Mouse (Mus musculus) brain, embryonic 18.5 days (tissue): Measurements from ENCODE around the gene Pla2g4f.

Source experiments
- DNase-seq: peaks from one replicate; pipeline ENCODE4 v3.0.0-alpha.2; 2012; ENCODE audit warnings: low read depth, low spot score

Pla2g4f gene

DNA sequence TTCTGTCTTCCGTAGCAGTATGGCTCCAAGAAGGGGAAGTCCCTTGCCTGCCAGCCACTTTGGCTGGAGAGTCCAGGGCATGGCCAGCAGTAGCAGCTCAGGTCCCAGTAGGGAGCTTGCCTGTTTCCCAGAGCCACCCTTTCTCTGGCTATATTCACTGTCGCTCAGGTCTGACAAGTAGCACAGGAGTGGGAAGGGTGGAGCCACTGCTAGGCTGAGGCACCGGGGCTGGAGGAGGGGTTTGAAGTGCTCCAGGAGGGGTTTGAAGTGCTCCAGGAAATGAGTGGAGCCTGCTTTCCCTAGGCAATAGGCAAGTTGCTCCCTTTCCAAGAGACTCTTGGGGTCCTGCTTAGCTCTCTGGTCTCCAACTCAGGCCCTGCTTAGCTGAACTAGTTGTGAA lies at the start of gene Pla2g4f:
Pla2g4f (minus strand) TSS at position 190 of the 400 bp plus-strand sequence.
- no peak for DNase-seq

DNA sequence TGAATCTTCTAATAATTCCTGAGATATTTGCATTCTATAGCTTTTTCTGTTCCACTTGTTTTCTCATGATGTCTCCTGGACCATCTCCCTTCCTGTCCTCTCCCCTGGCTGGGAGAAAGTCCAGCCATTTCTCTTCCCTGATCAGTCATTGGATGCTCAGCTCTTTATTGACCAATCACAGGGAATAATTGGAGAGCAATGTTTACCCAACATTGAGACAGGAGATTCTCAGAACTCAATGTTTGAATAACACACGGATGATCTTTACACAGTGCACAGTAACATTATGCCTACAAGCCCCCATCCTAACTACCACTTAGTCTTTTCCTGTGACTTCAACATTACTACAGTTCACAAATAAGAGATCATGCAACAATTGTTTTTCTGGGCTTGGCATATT lies 46.5 kb upstream of the Pla2g4f start:
- DNase-seq: no peak

DNA sequence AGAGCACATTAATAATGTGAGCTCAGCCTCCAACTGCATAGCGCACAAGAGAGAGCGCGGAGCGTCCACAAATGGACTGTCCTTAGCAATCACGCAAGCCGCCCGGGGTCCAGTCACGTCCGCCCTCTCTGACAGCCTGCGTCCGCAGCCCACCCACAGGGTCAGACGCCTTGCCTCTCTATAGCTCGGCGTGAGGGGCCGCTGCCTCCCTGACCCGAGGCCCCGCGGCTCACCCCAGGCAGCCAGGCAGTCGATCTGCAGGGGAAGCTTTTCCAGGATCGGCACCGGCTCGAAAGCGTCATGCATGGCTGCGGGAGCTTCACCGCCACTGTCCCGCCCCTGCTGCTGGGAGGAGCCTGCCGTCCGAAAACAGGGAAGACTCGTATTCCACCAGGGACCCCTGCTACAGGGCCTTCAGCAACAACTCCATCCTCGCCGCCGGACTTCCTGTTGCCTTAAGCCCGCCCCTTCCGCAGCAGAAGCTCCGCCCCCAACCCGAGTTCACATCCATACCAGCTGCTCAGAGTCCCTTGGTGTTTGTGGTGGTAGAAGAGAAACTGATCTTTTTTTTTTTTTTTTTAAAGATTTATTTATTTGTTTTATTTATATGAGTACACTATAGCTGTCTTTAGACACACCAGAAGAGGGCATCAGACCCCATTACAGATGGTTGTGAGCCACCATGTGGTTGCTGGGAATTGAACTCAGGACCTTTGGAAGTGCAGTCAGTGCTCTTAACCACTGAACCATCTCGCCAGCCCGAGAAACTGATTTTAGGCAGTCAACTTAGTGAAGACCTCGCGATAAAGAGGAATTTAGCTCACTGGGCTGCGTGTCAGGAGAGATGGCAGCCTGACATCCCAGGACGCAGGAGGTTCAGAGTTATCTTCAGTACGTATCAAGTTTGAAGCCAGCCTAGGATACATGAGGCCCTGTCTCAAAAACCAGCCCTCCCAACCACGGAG lies 39.0 kb upstream of the Pla2g4f start, which contains the start of gene Vps39:
Vps39 (minus strand) TSS at position 456 of the 965 bp plus-strand sequence.
- DNase-seq: peak; percentile 67

DNA sequence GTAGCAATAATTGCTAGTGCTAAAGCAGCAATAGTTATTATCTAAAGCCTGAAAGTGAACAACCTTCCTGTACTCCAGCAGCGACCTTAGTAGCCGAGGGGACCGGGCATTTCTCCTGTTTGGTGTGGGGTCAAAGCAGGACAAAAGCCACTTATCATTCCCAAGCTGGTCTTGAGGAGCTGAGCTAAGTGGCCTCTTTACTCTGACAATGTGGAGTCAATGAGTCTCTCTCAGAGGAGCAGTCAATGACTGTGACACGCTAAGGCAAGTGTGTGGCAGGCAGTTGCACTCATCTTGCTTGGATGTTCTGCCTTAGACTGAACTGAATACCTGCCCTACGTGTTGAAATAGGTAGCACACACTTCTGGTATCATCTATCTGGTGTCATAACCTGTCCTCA lies 37.4 kb upstream of the Pla2g4f start:
- DNase-seq: no peak

DNA sequence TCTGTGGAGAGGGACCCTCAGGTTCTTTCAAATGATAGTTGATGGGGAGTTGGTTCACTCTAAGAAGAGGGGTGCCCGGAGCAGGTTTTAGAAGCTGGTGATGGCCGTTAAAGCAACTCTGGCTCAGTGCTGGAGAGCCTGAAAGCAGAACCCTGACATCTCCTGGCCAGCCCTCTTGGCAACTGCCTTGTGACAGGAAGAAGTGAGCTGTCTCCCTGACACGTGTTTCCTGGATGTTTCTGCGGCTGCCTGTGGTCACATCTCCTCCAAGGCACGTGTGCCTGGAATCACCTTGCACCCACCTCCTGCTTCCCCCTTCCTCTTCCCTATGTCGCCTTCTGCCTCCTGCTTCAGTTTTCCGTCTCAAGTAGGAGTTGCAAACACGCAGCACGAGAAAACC lies 34.2 kb upstream of the Pla2g4f start:
- DNase-seq: no peak

DNA sequence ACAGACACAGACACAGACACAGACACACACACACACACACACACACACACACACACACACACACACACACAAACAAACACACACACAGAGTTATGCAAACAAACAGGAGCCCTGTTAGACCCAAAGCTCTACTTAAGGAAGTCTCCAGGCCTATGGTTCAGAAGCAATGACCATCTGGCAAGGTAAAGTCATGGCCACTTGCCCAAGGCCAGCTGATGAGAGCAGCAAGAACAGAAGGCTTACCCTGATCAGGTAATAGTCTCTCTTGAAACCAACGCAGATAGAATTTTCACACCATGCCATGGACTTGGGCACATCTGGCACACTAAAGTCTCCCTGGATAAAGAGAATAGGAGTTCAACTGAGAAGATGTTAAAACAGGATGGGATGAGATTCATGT lies 27.8 kb upstream of the Pla2g4f start:
- DNase-seq: no peak

DNA sequence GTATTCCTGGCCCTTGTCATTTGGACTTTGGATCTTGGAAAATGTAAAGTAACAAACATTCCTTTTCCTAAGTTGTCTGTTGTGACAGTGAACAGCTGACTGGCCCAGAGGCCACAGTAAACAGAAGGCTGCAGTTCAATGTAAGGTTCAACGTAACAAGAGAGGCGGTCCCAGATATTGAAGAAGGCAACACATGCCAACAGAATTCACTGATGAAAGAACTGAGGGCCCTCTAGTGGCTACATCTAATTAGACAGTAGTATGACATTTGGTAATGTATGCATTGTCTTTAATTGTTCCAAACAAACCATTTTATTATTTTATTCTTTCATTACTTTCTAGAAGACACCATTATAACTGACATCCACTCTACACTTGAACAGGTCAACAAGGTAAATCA lies 23.9 kb upstream of the Pla2g4f start:
- peak; percentile 6 for DNase-seq

DNA sequence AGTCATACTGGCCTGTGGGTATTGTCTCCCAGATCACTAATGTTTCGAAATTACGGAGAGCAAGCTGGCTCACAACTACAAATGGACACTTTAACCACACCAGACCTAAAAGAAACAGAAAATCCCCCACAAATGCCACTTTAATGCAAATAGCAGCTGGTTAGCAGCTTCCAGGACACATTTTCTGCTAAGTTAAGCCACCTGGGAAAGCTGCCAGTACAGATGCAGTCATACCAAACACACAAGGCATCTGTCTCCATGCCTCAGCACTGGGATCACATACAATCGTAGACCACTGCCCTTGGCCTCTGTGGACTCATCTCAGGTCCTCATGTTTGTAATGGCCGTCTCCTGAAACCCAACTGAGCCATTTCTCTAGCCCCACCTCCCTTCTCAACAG lies 17.6 kb upstream of the Pla2g4f start:
- no peak for DNase-seq

DNA sequence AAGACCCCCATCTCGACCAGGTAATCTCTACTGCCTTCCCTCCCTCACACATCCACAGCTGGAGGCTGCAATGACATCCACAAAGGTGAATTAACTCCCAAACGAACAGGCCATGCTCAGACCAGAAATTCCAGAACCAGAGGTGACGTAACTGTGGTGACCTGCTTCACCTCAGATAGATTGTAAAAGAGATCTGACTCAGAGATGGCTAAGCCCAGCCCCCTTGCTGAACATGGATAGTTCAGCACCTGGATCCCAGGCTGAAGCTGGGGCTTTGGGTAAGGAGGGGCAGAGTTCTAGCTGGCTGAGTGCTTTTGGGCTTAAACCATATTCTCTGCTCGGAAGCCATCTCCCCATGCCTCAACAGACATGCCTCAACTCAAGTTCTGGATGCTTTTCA lies 1.1 kb upstream of the Pla2g4f start:
- DNase-seq: no peak

DNA sequence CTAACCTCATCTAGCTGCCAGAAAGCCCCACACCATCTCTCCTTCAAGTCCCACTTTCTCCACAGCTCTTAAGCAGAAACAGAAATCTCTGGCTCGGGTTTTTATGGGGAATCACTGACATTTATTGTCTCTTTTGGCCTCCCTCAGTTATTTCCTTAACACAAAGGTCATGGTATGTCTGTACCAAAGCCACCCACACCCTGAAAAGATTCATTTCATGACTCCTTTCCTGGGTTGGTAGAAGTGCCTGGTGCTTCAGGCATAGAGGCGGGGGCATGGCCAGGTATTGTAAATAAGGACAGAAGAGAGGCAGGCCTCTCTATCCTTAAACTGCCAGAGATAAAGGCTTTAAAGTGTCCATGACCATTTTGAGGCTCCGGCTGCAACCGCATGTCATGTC lies 522 bp upstream of the Pla2g4f start:
- no peak for DNase-seq

DNA sequence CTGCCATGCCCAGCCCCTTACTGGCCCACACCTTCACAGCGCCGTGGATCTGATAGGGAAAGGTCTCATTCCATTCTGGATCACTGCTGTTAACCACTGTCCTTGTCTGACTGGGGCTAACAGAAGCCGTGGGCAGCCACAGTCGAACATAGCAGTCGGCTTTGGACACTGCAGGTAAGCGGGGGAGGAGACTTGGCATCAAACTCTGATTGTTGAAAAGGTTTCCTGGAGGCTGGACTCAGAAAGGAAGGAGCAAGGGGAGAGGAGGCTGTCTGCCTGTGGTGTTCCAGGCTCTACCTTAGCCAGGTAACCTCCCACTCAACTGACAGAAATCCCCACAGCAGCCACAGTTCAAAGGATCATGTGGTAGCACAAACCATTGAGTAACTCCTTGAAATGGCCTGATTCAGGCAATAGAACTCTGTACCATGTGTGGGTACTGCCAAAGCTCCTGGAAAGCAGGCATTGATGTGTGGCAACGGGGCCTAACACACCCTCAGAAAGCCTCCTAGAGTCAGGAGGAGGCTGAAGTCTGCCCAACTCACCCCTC lies 1.6 kb downstream of the Pla2g4f start:
- no peak for DNase-seq

DNA sequence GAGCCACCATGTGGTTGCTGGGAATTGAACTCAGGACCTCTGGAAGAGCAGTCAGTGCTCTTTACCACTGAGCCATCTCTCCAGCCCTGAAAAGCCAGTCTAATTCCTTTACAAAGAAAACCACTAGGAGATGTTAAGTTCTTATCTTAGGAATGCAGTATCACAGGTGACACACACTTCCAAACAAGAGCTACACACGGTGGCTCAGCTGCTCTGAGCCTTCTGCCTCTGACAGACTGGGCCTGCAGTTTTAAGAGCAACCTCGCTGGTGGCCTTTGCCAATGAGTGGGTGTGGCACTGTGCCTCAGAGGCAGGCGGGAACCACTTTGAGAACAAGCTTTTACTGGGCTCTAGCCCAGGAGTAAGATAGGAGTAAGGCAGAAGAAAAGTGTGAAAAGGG lies 9.9 kb downstream of the Pla2g4f start:
- DNase-seq: no peak

DNA sequence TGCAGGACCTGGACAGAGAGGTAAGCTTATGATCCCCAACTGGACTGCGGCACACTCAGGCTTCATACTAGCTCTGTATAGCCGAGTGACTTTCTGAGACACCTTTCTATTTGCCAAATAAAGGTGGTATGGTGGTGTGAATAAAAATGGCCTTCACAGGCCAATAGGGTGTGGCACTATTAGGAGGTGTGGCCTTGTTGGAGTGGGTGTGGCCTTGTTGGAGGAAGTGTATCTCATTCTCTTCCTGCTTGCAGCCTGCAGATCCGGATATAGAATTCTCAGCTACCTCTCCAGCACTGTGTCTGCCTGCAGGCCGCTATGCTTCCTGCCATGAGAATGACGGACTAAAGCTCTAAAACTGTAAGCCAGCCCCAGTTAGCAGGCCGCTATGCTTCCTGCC lies 12.9 kb downstream of the Pla2g4f start:
- DNase-seq: no peak

DNA sequence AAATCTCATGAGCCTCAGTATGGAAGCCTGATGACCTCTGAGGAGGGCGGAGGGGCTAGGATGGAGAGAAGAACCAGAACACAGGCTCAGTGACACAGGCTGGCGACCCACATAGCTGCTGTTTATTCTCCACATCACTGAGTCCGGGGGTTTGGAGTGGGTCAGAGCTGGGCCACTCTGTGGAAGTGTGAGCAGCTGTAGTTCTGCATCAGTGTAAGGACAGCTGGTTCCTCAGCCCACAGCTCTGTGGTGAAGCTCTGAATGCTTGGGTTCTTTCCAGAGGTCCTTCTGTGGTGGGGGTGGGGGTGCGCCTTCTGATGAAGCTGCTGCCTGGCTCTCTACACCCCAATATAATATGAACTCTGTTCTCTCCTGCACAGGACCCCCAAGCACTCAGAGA lies 14.1 kb downstream of the Pla2g4f start:
- no peak for DNase-seq

DNA sequence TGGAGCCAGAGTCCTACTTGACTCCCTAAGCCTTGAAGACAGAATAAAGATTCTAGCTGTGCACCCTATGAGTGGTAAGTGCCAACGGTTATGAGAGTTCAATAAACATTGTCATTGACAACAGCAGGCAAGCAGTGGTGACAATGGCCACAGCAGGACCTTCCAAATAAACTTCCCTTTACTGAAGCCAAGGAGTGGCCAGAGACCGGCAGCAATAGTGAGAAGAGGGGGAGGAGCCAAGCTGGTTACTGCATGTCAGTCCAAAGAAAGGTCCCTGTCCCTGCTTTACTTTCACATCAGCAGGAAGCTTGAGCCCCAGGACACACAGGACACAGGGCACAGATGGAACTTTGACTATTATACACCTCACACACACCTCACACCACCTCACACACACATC lies 17.8 kb downstream of the Pla2g4f start:
- no peak for DNase-seq

DNA sequence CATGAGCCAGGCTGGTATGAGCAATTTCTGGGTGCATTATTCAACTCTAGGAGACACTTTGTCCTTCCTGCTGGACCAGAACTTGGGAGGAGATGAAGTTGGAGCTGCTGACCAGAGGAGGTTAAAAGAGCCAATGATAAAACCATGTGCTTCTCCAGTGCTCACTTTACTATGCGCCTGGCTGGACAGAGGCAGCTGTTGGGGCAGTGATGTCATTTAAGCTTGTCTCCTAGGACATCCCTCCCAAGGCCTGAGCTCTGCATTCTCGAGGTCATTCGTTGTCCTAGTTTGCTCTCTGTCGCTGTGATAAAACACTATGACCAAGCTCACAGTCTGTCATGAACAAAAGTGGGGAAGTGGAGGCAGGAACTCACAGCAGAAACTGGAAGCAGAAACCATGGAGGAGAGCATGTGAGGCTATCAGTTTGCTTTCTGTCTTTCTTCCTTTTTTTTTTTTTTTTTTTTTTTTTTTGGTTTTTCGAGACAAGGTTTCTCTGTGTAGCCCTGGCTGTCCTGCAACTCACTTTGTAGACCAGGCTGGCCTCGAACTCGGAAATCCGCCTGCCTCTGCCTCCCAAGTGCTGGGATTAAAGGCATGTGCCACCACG lies 22.4 kb downstream of the Pla2g4f start:
- no peak for DNase-seq

DNA sequence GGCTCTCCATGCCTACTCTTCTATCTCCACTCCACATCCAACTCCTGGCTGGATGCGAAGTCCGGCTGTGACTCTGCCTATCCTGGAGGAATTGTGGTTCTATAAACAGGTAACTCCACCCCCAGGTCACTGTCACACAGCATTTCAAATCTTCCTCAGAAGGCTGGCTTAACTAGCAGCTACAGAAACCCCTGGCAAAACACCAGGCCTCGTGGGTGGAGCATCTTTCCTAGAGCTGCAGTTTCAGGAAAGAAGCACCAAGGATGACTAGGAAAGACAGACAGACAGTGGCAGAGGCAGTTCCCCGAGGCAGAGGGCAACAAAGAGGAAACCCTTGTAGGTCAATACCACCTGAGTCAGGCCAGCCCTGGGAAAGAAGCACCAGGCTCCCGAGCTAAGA lies 25.0 kb downstream of the Pla2g4f start, which contains the start of gene Pla2g4d:
Pla2g4d (minus strand) TSS at position 203 of the 400 bp plus-strand sequence.
- DNase-seq: no peak

DNA sequence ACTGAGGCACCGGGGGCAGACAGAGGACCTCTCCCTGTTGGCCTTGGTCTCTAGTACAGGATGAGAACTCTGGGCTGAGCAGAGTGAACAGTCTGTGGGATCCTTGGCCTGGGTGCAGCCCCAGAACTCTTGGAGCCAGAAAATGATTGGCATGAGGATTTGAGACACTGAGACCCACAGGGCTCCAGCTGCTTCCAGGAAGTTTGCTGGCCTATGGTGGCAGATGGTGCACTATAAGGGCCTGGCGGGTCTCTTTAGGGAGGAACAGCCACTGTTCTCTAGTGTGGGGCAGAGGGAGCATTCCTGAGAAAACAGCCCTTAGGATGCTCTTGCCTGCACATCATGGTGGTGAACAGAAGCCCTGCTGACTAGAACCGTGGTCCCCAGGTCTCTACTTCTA lies 25.6 kb downstream of the Pla2g4f start:
- DNase-seq: no peak

DNA sequence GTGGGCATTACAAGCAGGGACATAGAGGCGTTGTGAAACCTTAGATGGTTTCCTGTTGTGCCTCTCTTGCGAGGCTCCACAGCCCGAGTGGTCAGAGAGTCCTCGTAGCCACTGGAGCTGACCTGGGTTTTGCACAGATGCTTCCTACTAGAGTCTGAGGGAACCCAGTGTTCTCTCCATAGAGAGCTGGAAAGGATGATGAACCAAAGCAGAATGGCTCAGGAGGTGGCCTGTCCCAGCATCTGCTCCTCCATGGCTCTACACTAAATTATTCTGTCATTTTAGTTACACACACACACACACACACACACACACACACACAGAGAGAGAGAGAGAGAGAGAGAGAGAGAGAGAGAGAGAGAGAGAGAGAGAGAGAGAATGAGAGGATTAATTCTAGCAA lies 28.3 kb downstream of the Pla2g4f start:
- no peak for DNase-seq

DNA sequence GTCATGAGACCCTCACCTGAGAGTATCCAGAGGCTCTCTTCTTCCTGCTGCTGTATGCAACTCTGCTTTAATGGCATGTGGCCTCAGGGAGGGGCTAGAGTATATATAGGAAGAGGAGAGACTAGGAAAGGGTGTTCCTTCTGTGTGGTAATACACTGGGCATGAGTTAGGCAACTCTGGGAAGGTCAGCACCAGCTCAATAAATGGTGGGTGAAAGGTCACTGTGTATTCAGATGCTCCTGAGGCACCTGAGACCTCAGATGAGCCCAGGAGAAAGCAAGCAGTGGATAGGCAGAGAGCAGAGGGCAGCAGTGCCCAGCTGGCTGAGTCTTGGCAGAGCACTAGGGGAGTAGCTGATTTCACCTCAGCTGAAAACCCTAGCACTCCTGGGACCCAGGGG lies 29.3 kb downstream of the Pla2g4f start:
- DNase-seq: no peak

DNA sequence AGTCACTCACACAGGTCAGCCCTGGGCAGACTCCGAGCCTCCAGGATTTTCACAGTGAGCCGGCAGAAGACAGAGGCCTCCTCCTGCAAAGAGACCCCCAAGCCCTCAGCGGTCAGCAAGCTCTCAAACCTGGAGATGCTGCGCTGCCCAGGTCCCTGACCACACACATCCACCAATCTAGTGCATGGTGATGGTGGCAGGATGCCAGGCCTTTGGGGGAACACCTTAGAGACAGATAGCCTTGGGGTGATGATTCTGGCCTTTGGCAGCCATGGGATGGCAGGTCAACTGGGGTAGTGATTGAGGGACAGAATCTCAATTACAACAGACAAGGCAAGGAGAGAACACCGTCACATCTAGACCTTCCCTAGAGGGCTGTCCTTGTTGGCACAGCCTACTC lies 29.9 kb downstream of the Pla2g4f start:
- no peak for DNase-seq

DNA sequence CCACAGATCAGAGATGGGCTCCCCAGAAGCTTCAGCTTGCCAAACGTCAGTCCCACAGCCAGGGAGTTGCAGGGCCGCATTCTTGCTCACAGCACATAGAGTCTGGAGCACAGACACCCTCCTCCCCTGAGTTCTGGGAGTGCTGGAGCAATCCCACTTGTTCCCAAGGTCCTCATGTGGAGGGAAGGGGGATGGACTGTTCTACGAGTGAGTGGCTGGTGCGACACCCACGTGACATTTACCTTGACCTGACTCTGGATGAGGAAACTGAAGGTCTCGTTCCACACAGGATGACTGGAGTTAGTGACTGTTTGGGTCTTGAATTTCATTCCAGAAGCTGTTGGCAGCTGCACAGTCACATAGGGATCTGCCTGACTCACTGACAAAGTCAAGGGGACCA lies 30.4 kb downstream of the Pla2g4f start:
- DNase-seq: no peak

DNA sequence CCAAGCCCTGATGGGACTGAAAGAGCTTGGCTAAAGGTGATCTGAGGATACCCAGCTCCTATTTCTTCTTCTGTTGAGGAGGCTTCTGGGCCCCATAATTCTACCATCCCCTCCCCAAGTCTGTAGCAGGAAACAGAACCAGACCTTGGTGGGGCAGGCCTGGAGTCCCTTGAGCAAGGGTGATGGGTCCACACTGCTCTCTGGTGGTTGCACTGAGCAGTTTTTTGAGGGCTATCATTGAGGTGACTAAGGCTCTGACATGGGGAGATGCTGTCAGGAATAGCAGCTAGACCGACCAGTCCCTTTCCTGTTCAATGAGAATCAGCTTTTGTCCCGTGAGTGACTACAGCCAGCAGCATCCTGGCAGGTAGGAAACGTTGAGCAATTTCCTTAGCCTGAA lies 32.7 kb downstream of the Pla2g4f start:
- DNase-seq: no peak
